Mouse (Mus musculus): ENCODE results near the gene Onecut3. TPM values are rescaled to one million over a fixed set of nuclear protein-coding genes. Genes with fewer than 3 reads are reported as not detected.
A peak's percentile ranks its signal among the peaks of the same experiment; 100 is the strongest.

Onecut3 gene
- total RNA-seq, 2 experiments from 2014 or later, result not detected

DNA sequence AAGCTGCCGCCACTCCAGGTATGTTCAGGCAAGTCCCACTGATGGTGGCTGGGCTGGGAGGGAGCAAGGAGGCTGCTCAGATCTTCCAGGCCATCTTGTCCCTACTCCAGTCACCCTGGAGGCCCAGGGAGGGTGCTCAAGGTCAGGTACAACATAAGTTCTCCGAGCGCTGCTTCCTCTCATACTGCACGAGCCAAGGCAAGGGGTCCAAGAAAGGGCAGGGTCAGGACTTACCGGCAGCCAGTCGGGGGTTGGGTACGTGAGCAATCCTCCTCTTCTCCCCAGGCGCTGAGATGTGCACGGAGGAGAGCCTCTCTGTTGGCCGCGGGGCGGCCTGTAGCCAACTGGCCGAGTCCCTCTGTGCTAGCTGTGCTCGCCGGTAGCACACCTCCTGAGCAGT, 52.9 kb downstream of the Onecut3 start:
- ATAC-seq (replicated peaks; ENCODE audit: low FRiP score, poor library complexity, severe bottlenecking), result no peak

DNA sequence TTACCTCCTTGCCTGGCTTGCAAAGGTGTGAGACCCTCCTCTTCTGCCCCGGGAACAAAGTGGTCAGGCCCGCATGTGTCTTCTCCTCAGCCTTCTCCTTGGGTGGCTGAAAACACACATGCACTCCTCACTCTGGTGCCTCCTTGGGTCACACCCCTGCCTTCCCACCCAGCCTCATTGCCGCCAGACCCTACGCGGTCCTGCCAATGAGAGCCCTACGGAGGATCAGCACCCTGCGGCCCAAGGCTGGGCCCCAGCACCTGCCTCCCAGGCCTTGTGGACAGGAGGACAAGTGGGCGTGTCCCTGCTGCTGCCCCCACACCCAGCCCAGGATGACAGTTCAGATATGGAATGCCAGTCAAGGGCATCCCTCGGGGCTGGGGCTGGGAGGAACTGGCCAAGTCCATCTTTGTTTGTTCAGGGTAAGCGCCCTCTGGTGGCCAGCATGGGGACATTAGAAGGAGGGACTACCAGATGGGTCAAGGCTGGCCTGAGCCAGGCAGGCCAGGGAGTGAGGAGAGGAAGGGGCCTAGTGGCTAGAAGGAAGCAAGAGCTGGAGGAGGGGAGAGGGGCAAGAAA, 53.9 kb downstream of the Onecut3 start:
- ATAC-seq (replicated peaks; ENCODE audit: low FRiP score, poor library complexity, severe bottlenecking), result peak; percentile 49

DNA sequence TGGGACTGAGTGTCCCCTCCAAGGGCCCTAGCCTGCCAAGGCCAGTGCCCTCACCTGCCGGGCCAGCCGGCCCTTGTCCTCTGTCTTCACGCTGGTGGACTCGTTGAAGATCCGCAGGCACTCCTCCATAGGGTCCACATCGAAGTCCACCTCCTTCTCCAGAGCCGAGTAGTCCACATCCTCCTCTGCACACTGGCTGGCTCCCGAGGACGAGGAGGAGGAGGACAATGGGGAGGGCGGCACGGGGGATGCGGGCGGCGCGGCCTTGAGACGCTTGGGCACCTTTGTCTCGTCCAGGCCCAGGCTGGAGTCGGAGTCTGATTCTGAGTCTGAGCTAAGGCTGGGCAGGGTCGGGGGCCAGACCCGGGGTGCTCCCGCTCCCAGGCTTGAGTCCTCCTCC, 54.6 kb downstream of the Onecut3 start:
- no peak for ATAC-seq (replicated peaks; ENCODE audit: low FRiP score, poor library complexity, severe bottlenecking)

- ATAC-seq (replicated peaks; ENCODE audit: low FRiP score, poor library complexity, severe bottlenecking), result no peak
Observed at GRCm38 (mm10) chr10:80552364-80552763, 57.7 kb downstream of the Onecut3 start.

- ATAC-seq (replicated peaks; ENCODE audit: low FRiP score, poor library complexity, severe bottlenecking), result peak; percentile 88
Observed at GRCm38 (mm10) chr10:80553575-80553974, 58.9 kb downstream of the Onecut3 start.

DNA sequence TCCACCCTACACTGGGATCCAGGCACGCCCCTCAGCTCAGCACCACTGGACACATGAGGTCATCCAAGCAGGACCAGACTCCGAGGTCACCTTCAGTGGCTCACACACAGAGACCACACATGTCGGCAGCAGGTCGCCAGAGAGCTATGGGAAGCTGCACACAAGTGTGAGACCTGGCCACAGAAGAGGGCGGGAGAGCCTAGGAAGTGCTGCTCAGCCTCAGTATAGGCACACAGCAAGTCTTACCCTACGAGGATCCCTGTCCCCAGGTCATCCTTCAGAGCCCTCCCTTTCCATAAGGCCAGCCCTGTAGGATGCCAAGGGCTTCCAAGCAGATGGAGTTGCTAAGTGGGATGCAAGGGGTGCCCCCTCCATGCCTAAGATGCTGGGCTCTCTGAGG, 59.4 kb downstream of the Onecut3 start:
- ATAC-seq (replicated peaks; ENCODE audit: low FRiP score, poor library complexity, severe bottlenecking), result peak; percentile 31

DNA sequence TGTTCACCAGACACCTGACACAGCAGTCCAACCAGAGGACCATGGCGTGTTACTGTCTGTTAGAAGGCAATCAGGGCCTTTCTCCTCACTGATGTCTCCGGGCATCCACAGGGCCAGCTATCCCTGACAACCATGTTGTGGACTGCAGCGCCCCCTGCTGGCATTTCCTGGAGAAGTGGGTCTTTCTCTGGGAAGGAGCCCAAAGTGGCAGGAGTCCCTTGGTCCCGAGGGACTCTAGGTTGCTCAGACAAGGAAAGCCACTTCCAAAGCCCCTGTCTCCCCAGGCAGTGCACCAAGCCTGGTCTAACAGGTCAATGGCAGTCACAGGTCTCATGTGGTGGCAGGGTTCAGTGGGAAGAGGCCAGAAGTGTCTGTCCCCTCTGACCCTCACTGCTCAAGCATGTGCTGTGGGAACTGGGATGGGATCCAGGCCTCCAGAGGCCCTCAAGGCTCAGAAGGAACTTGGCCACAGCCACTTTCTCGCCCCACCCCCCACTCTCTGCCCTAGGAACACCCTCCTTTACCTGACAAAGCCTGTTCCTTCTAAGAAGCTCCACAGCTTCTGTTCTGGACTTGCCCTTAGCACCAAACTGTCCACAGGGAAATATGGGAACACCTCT, 62.8 kb downstream of the Onecut3 start:
- peak; percentile 39; the same call in 1 of the 2 replicates for ATAC-seq (replicated peaks; ENCODE audit: low FRiP score, poor library complexity, severe bottlenecking)

DNA sequence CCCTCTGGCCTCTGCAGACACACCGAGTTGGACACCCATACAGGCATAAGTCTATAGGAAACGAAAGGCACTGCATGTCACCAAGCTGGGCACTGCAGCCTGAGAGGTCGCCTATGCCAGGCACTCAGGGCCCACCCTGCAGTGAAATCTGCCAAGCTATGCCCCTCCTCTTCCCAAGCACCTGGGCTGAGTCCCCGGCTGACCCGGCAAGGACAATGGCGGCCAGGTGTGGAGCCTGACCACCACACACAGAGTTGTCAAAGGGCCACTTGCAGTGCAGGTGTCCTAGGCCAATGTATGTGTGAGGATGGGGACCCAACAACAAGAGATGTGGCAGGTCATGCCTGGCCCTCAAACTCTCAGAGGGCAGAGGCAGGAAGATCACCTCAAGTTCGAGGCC, 64.8 kb downstream of the Onecut3 start:
- ATAC-seq (replicated peaks; ENCODE audit: low FRiP score, poor library complexity, severe bottlenecking), result no peak

DNA sequence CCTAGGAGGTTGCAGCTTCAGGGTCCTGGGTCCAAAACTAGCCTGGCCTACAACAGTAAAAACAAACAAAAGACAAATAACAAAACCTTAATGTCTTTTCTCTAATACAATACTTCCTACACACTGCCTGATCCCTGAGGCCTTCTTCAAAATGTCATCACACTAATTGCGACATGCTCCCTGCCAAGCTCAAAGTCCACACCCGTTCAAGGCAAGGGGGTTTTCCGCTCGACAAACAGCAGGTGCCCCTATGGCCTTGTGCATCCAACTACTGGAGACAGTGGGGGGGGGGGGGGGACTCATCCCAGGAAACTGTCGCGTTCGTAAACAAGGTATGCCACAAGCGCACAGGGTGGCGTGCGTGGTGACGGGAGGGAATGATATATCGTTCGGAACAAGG, 66.0 kb downstream of the Onecut3 start:
- ATAC-seq (replicated peaks; ENCODE audit: low FRiP score, poor library complexity, severe bottlenecking), result no peak

DNA sequence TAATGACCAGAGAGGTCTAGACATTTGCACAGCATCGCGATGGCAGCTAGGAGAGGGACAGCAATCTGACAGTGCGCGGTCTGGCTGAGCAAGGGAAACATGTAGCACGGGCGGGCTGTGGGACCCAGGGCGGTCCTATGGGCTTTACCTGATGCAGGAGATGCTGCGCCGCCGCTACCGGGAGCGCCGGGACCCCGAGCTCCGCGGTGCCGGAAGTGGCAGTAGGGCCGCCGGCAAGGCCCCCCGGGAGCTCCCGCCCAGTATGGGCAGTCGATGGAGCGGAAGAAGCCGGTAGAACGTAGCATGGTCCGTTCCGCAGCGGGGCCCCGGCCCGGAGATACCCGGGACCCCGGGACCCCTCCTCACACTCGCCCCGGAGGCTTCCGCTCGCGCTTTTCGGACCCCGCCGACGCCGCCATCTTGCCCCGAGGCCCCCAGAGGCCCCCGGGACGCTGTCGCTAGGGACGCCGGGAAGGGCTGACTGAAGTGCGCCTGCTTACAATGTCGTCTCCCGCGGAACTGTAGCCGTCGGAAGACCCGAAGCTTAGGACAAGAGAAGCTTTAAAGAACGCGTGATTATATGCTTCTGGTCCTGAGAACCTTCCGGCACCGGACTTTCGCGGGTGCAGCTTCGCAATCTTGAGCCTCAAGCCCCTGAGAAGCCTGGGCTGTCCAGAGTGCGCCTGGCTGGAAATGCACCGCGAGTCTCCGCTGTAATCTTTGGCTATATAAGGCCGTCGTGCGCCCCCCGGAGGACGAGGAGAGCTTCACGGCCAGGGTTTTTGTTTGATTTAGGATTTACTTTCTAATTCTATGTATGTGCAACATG, 66.7 kb downstream of the Onecut3 start, which contains the start of gene Rexo1:
Rexo1 (minus strand) TSS at position 445 of the 829 bp plus-strand sequence.
- peak; percentile 84 for ATAC-seq (replicated peaks; ENCODE audit: low FRiP score, poor library complexity, severe bottlenecking)

- peak; percentile 52 for ATAC-seq (replicated peaks; ENCODE audit: low FRiP score, poor library complexity, severe bottlenecking)
Observed at GRCm38 (mm10) chr10:80566375-80567092, 71.9 kb downstream of the Onecut3 start.

Other genes starting within 250 kb of the Onecut3 start
- gene Ndufs7, start 245.7 kb upstream of the Onecut3 start, total RNA-seq (2015; ENCODE audit: low replicate concordance), result 87.6 and 109 TPM in 2 replicates
- 43.9 and 66.0 TPM in 2 replicates for gene Ndufs7, start 245.7 kb upstream of the Onecut3 start, total RNA-seq (2017; ENCODE audit: low replicate concordance)
- gene Gamt, start 233.8 kb upstream of the Onecut3 start, total RNA-seq (2015; ENCODE audit: low replicate concordance), result 1.4 TPM in 1 of 2 replicates, not detected in the other
- gene Gamt, start 233.8 kb upstream of the Onecut3 start, total RNA-seq (2017; ENCODE audit: low replicate concordance), result not detected in 2 replicates
- 35.6 and 83.6 TPM in 2 replicates for gene Dazap1, start 233.3 kb upstream of the Onecut3 start, total RNA-seq (2015; ENCODE audit: low replicate concordance)
- gene Dazap1, start 233.3 kb upstream of the Onecut3 start, total RNA-seq (2017; ENCODE audit: low replicate concordance), result 72.0 and 102 TPM in 2 replicates
- gene Rps15, start 202.4 kb upstream of the Onecut3 start, total RNA-seq (2015; ENCODE audit: low replicate concordance), result 689 and 862 TPM in 2 replicates
- gene Rps15, start 202.4 kb upstream of the Onecut3 start, total RNA-seq (2017; ENCODE audit: low replicate concordance), result 557 and 668 TPM in 2 replicates
- not detected in 2 replicates for gene Apc2, start 198.9 kb upstream of the Onecut3 start, total RNA-seq (2015; ENCODE audit: low replicate concordance)
- 0.13 TPM in 1 of 2 replicates, not detected in the other for gene Apc2, start 198.9 kb upstream of the Onecut3 start, total RNA-seq (2017; ENCODE audit: low replicate concordance)
- 7.2 and 13.4 TPM in 2 replicates for gene 2310011J03Rik, start 174.3 kb upstream of the Onecut3 start, total RNA-seq (2015; ENCODE audit: low replicate concordance)
- gene 2310011J03Rik, start 174.3 kb upstream of the Onecut3 start, total RNA-seq (2017; ENCODE audit: low replicate concordance), result 6.1 and 10.8 TPM in 2 replicates
- gene Pcsk4, start 165.3 kb upstream of the Onecut3 start, total RNA-seq (2015; ENCODE audit: low replicate concordance), result not detected in 2 replicates
- 1.0 TPM in 1 of 2 replicates, not detected in the other for gene Pcsk4, start 165.3 kb upstream of the Onecut3 start, total RNA-seq (2017; ENCODE audit: low replicate concordance)
- 17.2 and 22.3 TPM in 2 replicates for gene Reep6, start 164.9 kb upstream of the Onecut3 start, total RNA-seq (2015; ENCODE audit: low replicate concordance)
- gene Reep6, start 164.9 kb upstream of the Onecut3 start, total RNA-seq (2017; ENCODE audit: low replicate concordance), result 16.8 and 18.2 TPM in 2 replicates
- gene Adamtsl5, start 146.4 kb upstream of the Onecut3 start, total RNA-seq (2015; ENCODE audit: low replicate concordance), result 0.84 TPM in 1 of 2 replicates, not detected in the other
- gene Adamtsl5, start 146.4 kb upstream of the Onecut3 start, total RNA-seq (2017; ENCODE audit: low replicate concordance), result 0.13 and 30.2 TPM in 2 replicates
- gene Plk5, start 138.4 kb upstream of the Onecut3 start, total RNA-seq (2015; ENCODE audit: low replicate concordance), result not detected in 2 replicates
- gene Plk5, start 138.4 kb upstream of the Onecut3 start, total RNA-seq (2017; ENCODE audit: low replicate concordance), result not detected in 2 replicates
- 1.4 TPM in 1 of 2 replicates, not detected in the other for gene Mex3d, start 107.2 kb upstream of the Onecut3 start, total RNA-seq (2015; ENCODE audit: low replicate concordance)
- gene Mex3d, start 107.2 kb upstream of the Onecut3 start, total RNA-seq (2017; ENCODE audit: low replicate concordance), result 6.7 TPM in 1 of 2 replicates, not detected in the other
- 33.5 TPM in 2 replicates for gene Mbd3, start 95.3 kb upstream of the Onecut3 start, total RNA-seq (2015; ENCODE audit: low replicate concordance)
- 39.7 and 45.8 TPM in 2 replicates for gene Mbd3, start 95.3 kb upstream of the Onecut3 start, total RNA-seq (2017; ENCODE audit: low replicate concordance)
- 65.8 and 80.0 TPM in 2 replicates for gene Uqcr11, start 88.0 kb upstream of the Onecut3 start, total RNA-seq (2015; ENCODE audit: low replicate concordance)
- gene Uqcr11, start 88.0 kb upstream of the Onecut3 start, total RNA-seq (2017; ENCODE audit: low replicate concordance), result 67.9 and 87.3 TPM in 2 replicates
- 127 and 148 TPM in 2 replicates for gene Tcf3, start 61.2 kb upstream of the Onecut3 start, total RNA-seq (2015; ENCODE audit: low replicate concordance)
- gene Tcf3, start 61.2 kb upstream of the Onecut3 start, total RNA-seq (2017; ENCODE audit: low replicate concordance), result 140 and 145 TPM in 2 replicates
- gene Atp8b3, start 44.3 kb downstream of the Onecut3 start, total RNA-seq (2015; ENCODE audit: low replicate concordance), result not detected in 2 replicates
- gene Atp8b3, start 44.3 kb downstream of the Onecut3 start, total RNA-seq (2017; ENCODE audit: low replicate concordance), result 0.39 TPM in 1 of 2 replicates, not detected in the other
- gene Rexo1, start 66.7 kb downstream of the Onecut3 start, total RNA-seq (2015; ENCODE audit: low replicate concordance), result 33.5 and 35.7 TPM in 2 replicates
- 16.3 and 25.7 TPM in 2 replicates for gene Rexo1, start 66.7 kb downstream of the Onecut3 start, total RNA-seq (2017; ENCODE audit: low replicate concordance)
- 8.4 and 9.4 TPM in 2 replicates for gene Klf16, start 82.5 kb downstream of the Onecut3 start, total RNA-seq (2015; ENCODE audit: low replicate concordance)
- 9.9 and 14.1 TPM in 2 replicates for gene Klf16, start 82.5 kb downstream of the Onecut3 start, total RNA-seq (2017; ENCODE audit: low replicate concordance)
- gene Abhd17a, start 95.5 kb downstream of the Onecut3 start, total RNA-seq (2015; ENCODE audit: low replicate concordance), result 44.7 and 49.0 TPM in 2 replicates
- gene Abhd17a, start 95.5 kb downstream of the Onecut3 start, total RNA-seq (2017; ENCODE audit: low replicate concordance), result 5.5 and 30.7 TPM in 2 replicates
- gene Scamp4, start 108.0 kb downstream of the Onecut3 start, total RNA-seq (2015; ENCODE audit: low replicate concordance), result 8.8 and 10.5 TPM in 2 replicates
- 2.3 and 6.9 TPM in 2 replicates for gene Scamp4, start 108.0 kb downstream of the Onecut3 start, total RNA-seq (2017; ENCODE audit: low replicate concordance)
- gene Adat3, start 108.0 kb downstream of the Onecut3 start, total RNA-seq (2015; ENCODE audit: low replicate concordance), result not detected in 2 replicates
- 1.4 TPM in 1 of 2 replicates, not detected in the other for gene Adat3, start 108.0 kb downstream of the Onecut3 start, total RNA-seq (2017; ENCODE audit: low replicate concordance)
- 0.72 and 1.7 TPM in 2 replicates for gene Gm49322, start 111.2 kb downstream of the Onecut3 start, total RNA-seq (2015; ENCODE audit: low replicate concordance)
- 0.64 and 5.4 TPM in 2 replicates for gene Gm49322, start 111.2 kb downstream of the Onecut3 start, total RNA-seq (2017; ENCODE audit: low replicate concordance)
- gene Csnk1g2, start 128.0 kb downstream of the Onecut3 start, total RNA-seq (2015; ENCODE audit: low replicate concordance), result 31.4 and 58.0 TPM in 2 replicates
- gene Csnk1g2, start 128.0 kb downstream of the Onecut3 start, total RNA-seq (2017; ENCODE audit: low replicate concordance), result 50.1 and 62.4 TPM in 2 replicates
- gene Btbd2, start 162.2 kb downstream of the Onecut3 start, total RNA-seq (2015; ENCODE audit: low replicate concordance), result 2.9 and 3.8 TPM in 2 replicates
- 9.2 and 25.3 TPM in 2 replicates for gene Btbd2, start 162.2 kb downstream of the Onecut3 start, total RNA-seq (2017; ENCODE audit: low replicate concordance)
- gene Mknk2, start 183.3 kb downstream of the Onecut3 start, total RNA-seq (2015; ENCODE audit: low replicate concordance), result 78.2 and 83.0 TPM in 2 replicates
- gene Mknk2, start 183.3 kb downstream of the Onecut3 start, total RNA-seq (2017; ENCODE audit: low replicate concordance), result 49.4 and 67.6 TPM in 2 replicates
- 19.5 and 32.3 TPM in 2 replicates for gene Mob3a, start 207.1 kb downstream of the Onecut3 start, total RNA-seq (2015; ENCODE audit: low replicate concordance)
- 9.0 and 25.7 TPM in 2 replicates for gene Mob3a, start 207.1 kb downstream of the Onecut3 start, total RNA-seq (2017; ENCODE audit: low replicate concordance)
- 21.4 and 36.4 TPM in 2 replicates for gene Izumo4, start 207.3 kb downstream of the Onecut3 start, total RNA-seq (2015; ENCODE audit: low replicate concordance)
- 3.3 and 3.8 TPM in 2 replicates for gene Izumo4, start 207.3 kb downstream of the Onecut3 start, total RNA-seq (2017; ENCODE audit: low replicate concordance)
- 42.8 and 69.6 TPM in 2 replicates for gene Ap3d1, start 247.4 kb downstream of the Onecut3 start, total RNA-seq (2015; ENCODE audit: low replicate concordance)
- 66.0 and 111 TPM in 2 replicates for gene Ap3d1, start 247.4 kb downstream of the Onecut3 start, total RNA-seq (2017; ENCODE audit: low replicate concordance)

All from erythroid progenitor cell, adult 5-6 weeks (primary cell).